Mouse (Mus musculus) heart, embryonic 11.5 days (tissue): ENCODE data around the gene Rpl23a. TPM values are rescaled to one million over a fixed set of nuclear protein-coding genes. Genes with fewer than 3 reads are reported as not detected.

ENCODE experiments used
- ATAC-seq: fragments of 200-750 bp; cut with Nextera tagmentation; replicated peaks from 2 replicates; pipeline ENCODE4 v1.8.0; 2017; ENCODE audit warnings: moderate library complexity; ENCODE audit not compliant: insufficient number of reproducible peaks, low FRiP score, low TSS enrichment
- H3K27ac ChIP-seq: fragments of 300-500 bp; sonication (generic); 2 replicates; pipeline ENCODE4 v1.5.1; 2014; ENCODE audit warnings: mild to moderate bottlenecking, low read depth, low read length
- H3K27me3 ChIP-seq: fragments of 300-500 bp; sonication (generic); 2 replicates; pipeline ENCODE4 v1.6.1; 2014; ENCODE audit warnings: mild to moderate bottlenecking, low read length, mixed read lengths; ENCODE audit not compliant: control insufficient read depth, insufficient read depth
- H3K36me3 ChIP-seq: fragments of 300-500 bp; sonication (generic); 2 replicates; pipeline ENCODE4 v1.6.1; 2014; ENCODE audit warnings: mild to moderate bottlenecking, low read length, moderate library complexity, mixed read lengths; ENCODE audit not compliant: control insufficient read depth, insufficient read depth
- H3K4me1 ChIP-seq: fragments of 300-500 bp; sonication (generic); 2 replicates; pipeline ENCODE4 v1.6.1; 2014; ENCODE audit warnings: low read length; ENCODE audit not compliant: control insufficient read depth, insufficient read depth
- H3K4me2 ChIP-seq: fragments of 300-500 bp; sonication (generic); 2 replicates; pipeline ENCODE4 v1.6.1; 2014; ENCODE audit warnings: mild to moderate bottlenecking, moderate library complexity
- H3K4me3 ChIP-seq: fragments of 300-500 bp; sonication (generic); 2 replicates; pipeline ENCODE4 v1.5.1; 2014; ENCODE audit warnings: low read depth, low read length
- H3K9ac ChIP-seq: fragments of 300-500 bp; sonication (generic); 2 replicates; pipeline ENCODE4 v1.6.1; 2014; ENCODE audit warnings: mild to moderate bottlenecking, low read depth, low read length, moderate library complexity
- H3K9me3 ChIP-seq: fragments of 300-500 bp; sonication (generic); replicated peaks from 2 replicates; pipeline ENCODE4 v1.6.1; 2016; ENCODE audit warnings: low read length; ENCODE audit not compliant: control insufficient read depth
- WGBS: fragments of 180-500 bp; shearing (Covaris S2); extraction: QIAGEN DNeasy Blood & Tissue Kit; methylation state at CpG from one replicate; pipeline ENCODE4 v1.1.7; 2014; ENCODE audit not compliant: insufficient replicate concordance; 5-methylcytosine and 5-hydroxymethylcytosine counted together
- polyA plus RNA-seq: library from polyadenylated mRNA; unstranded; fragments of >200 nt; fragmentation: Nextera tagmentation; extraction: Ambion mirVana; gene quantifications from 2 replicates; pipeline ENCODE4 v1.2.1, GENCODE M21; 2014

Rpl23a gene
- polyA plus RNA-seq, 1 experiment from 2014 or later: 1,178 TPM

GRCm38 (mm10) chr11:78207190-78207589, 23.8 kb upstream of the Rpl23a start:
- Histone ChIP-seq H3K27ac (no peak overlapping the region), H3K4me2 (no peak overlapping the region), H3K4me1 (no peaks in the 10 kb centered on the region), H3K9ac (no peak overlapping the region), H3K36me3 (peaks cover 53% of the 10 kb centered on the region), H3K27me3 (no peaks in the 10 kb centered on the region), H3K4me3 (no peak overlapping the region), H3K9me3 (no peaks in the 10 kb centered on the region)
- no peak for ATAC-seq
- 92% methylated on average over 7 of the region's 7 CpGs for WGBS

GRCm38 (mm10) chr11:78205361-78206206, 22.2 kb upstream of the Rpl23a start:
- Histone ChIP-seq H3K27me3 (no peaks in the 10 kb centered on the region), H3K4me3 (no peak overlapping the region), H3K9me3 (no peaks in the 10 kb centered on the region), H3K36me3 (peaks cover 43% of the 10 kb centered on the region), H3K9ac (no peak overlapping the region), H3K27ac (no peak overlapping the region; the same call in 1 of the 2 replicates), H3K4me2 (no peak overlapping the region), H3K4me1 (no peaks in the 10 kb centered on the region)
- ATAC-seq: no peak
- WGBS: 89% methylated on average over 13 of the region's 13 CpGs

GRCm38 (mm10) chr11:78204287-78204686, 20.9 kb upstream of the Rpl23a start:
- 85% methylated on average over 6 of the region's 6 CpGs for WGBS
- no peak overlapping the region for H3K27ac ChIP-seq
- peaks cover 38% of the 10 kb centered on the region for H3K36me3 ChIP-seq
- no peak overlapping the region for H3K4me3 ChIP-seq
- H3K27me3 ChIP-seq: no peaks in the 10 kb centered on the region
- no peaks in the 10 kb centered on the region for H3K9me3 ChIP-seq
- no peaks in the 10 kb centered on the region for H3K4me1 ChIP-seq
- no peak for ATAC-seq
- no peak overlapping the region for H3K4me2 ChIP-seq
- no peak overlapping the region for H3K9ac ChIP-seq

GRCm38 (mm10) chr11:78202372-78202771, 19.0 kb upstream of the Rpl23a start:
- Histone ChIP-seq H3K9ac (no peak overlapping the region), H3K4me3 (no peak overlapping the region), H3K27ac (no peak overlapping the region), H3K27me3 (no peaks in the 10 kb centered on the region), H3K36me3 (peaks cover 26% of the 10 kb centered on the region), H3K4me1 (no peaks in the 10 kb centered on the region), H3K4me2 (no peak overlapping the region), H3K9me3 (no peaks in the 10 kb centered on the region)
- WGBS: 85% methylated on average over 3 of the region's 3 CpGs
- no peak for ATAC-seq

GRCm38 (mm10) chr11:78195101-78195863, 11.9 kb upstream of the Rpl23a start:
- Histone ChIP-seq H3K4me1 (peaks cover 3% of the 10 kb centered on the region; the same call in 1 of the 2 replicates), H3K4me2 (peak overlapping the region; percentile 77), H3K27ac (no peak overlapping the region), H3K9ac (peak overlapping the region; percentile 60; the same call in 1 of the 2 replicates), H3K9me3 (no peaks in the 10 kb centered on the region), H3K27me3 (no peaks in the 10 kb centered on the region), H3K4me3 (peak overlapping the region; percentile 54), H3K36me3 (peaks cover 19% of the 10 kb centered on the region)
- 51% methylated on average over 21 of the region's 23 CpGs for WGBS
- no peak for ATAC-seq

- Histone ChIP-seq H3K4me3 (peak overlapping the region; percentile 54), H3K27me3 (no peaks in the 10 kb centered on the region), H3K9ac (peak overlapping the region; percentile 60), H3K4me1 (peaks cover 8% of the 10 kb centered on the region), H3K36me3 (peaks cover 20% of the 10 kb centered on the region), H3K4me2 (peak overlapping the region; percentile 77), H3K9me3 (no peaks in the 10 kb centered on the region), H3K27ac (0 out of 2 replicates have a peak overlapping the region, but pooled peaks have one; percentile 6)
- peak; percentile 80 for ATAC-seq
- 3% methylated on average over 30 of the region's 30 CpGs for WGBS
Observed at GRCm38 (mm10) chr11:78194411-78195100, 11.2 kb upstream of the Rpl23a start.

GRCm38 (mm10) chr11:78193113-78193512, 9.7 kb upstream of the Rpl23a start, which contains the start of gene Proca1:
Proca1 (plus strand) TSS chr11:78193392.
- 67% methylated on average over 1 of the region's 1 CpGs for WGBS
- peak within 1 kb of the TSS; percentile 77 for H3K4me2 ChIP-seq
- H3K4me1 ChIP-seq: peaks cover 8% of the 10 kb centered on the region
- H3K27me3 ChIP-seq: no peaks in the 10 kb centered on the region; the same call in 1 of the 2 replicates
- H3K27ac ChIP-seq: 0 out of 2 replicates have a peak within 1 kb of the TSS, but pooled peaks have one; percentile 6
- peaks cover 20% of the 10 kb centered on the region for H3K36me3 ChIP-seq
- H3K9ac ChIP-seq: no peak within 1 kb of the TSS
- H3K9me3 ChIP-seq: no peaks in the 10 kb centered on the region
- ATAC-seq: no peak
- H3K4me3 ChIP-seq: peak within 1 kb of the TSS; percentile 54

GRCm38 (mm10) chr11:78190041-78190440, 6.7 kb upstream of the Rpl23a start:
- Histone ChIP-seq H3K4me2 (peak overlapping the region; percentile 79), H3K36me3 (peaks cover 20% of the 10 kb centered on the region), H3K9me3 (no peaks in the 10 kb centered on the region), H3K9ac (no peak overlapping the region), H3K27ac (no peak overlapping the region), H3K4me3 (peak overlapping the region; percentile 78; the same call in 1 of the 2 replicates), H3K4me1 (peaks cover 7% of the 10 kb centered on the region), H3K27me3 (no peaks in the 10 kb centered on the region; the same call in 1 of the 2 replicates)
- ATAC-seq: no peak
- 64% methylated on average over 6 of the region's 6 CpGs for WGBS
